Mouse (Mus musculus) E14TG2a.4 (cell line): ENCODE results near the gene Rptor.

Experiments used
- CTCF ChIP-seq: conservative IDR thresholded peaks from 2 replicates; pipeline ENCODE4 v1.5.1; 2014; ENCODE audit warnings: low read length
- NANOG ChIP-seq: IDR thresholded peaks from 2 replicates; pipeline ENCODE4 v1.6.1; 2014; ENCODE audit warnings: borderline replicate concordance, low read length, mixed read lengths
- POU5F1 ChIP-seq: IDR thresholded peaks from 2 replicates; pipeline ENCODE4 v1.6.1; 2014; ENCODE audit warnings: low read length, borderline replicate concordance

- TF ChIP-seq CTCF (no peak), POU5F1 (no peak), NANOG (no peak)
Measured at GRCm38 (mm10) chr11:119937216-119937615, 334.5 kb downstream of the Rptor start.
